Comparison of ENCODE assay signal across 12 mouse cellular contexts in the genomic region with DNA sequence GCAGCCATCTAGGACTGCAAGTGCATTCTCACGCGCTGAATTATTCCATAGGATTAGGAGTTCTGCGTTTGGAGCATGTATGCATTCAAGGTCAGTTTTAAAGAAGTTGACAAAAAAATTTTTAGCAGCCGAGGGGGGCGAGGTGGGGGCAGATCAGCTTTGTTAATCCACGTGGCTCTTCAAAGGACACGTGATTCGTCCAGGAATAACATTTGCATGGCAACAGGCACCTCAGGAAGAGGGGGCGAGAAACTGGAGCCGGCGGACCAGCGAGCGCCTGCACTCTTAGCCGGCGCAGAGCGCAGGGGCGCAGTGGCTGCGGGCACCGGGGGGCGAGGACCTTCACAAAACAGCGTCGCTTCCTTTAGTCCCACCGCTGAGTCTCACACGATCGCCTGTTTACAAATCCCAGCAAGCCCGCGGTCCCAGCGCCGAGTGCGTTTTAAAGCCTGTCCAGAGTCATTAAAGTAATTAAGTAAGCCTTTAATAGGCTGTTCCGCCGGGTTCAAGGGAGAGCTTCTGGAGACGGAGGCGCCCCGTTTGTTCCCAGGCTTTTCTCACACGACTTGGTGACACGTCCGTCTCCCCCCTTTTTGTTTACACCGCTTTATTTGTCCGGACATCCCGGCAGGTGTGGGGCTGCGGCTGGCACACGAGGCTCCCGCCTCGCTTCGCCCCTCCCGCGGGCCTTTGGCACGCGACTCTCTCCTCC. TPM values are rescaled to one million over a fixed set of nuclear protein-coding genes. Genes with fewer than 3 reads are reported as not detected.
DNase-seq lines count a peak whose midpoint lies in the region; ATAC-seq lines count a peak whose summit lies in the region.
"Had no signal": no experiment of that assay in that cellular context is flagged by ENCODE, and none has a peak within 500 bp of the region (broad histone marks: within the 10 kb centered on the region; RNA-seq: fewer than 3 reads in every experiment).

Helt (minus strand) TSS at position 491 of the 712 bp plus-strand sequence.

- no peak for ATAC-seq in kidney, embryonic 14.5 days (ENCODE audit: low FRiP score, low TSS enrichment)
- ATAC-seq in embryonic facial prominence, embryonic 12.5 days (ENCODE audit: insufficient number of reproducible peaks, insufficient read depth, low FRiP score, low TSS enrichment) = no peak
- 0 out of 2 replicates have a peak, but pooled peaks have one; percentile 27 for ATAC-seq in midbrain, embryonic 16.5 days

- H3K4me1 ChIP-seq in kidney, embryonic 14.5 days (ENCODE audit: control insufficient read depth, insufficient read depth, low read length) = no peaks in the 10 kb centered on the region; the same call in 1 of the 2 replicates
- peaks cover 19% of the 10 kb centered on the region for H3K4me1 ChIP-seq in embryonic facial prominence, embryonic 12.5 days
- peaks cover 50% of the 10 kb centered on the region for H3K4me1 ChIP-seq in hindbrain, embryonic 10.5 days (replicated peaks)
- H3K4me1 ChIP-seq in midbrain, embryonic 16.5 days (ENCODE audit: control insufficient read depth, insufficient read depth, low read length) = peaks cover 25% of the 10 kb centered on the region; the same call in 1 of the 2 replicates

- no peak within 1 kb of the TSS for H3K27ac ChIP-seq in kidney, embryonic 14.5 days (ENCODE audit: low read depth, low read length)
- no peak within 1 kb of the TSS for H3K27ac ChIP-seq in embryonic facial prominence, embryonic 12.5 days
- H3K27ac ChIP-seq in hindbrain, embryonic 10.5 days = no peak within 1 kb of the TSS
- H3K27ac ChIP-seq in midbrain, embryonic 16.5 days (ENCODE audit: low read length) = no peak within 1 kb of the TSS

- intact Hi-C loops in left cerebral cortex, postnatal 36 days (cut with DNase I) = no loop called here

- WGBS in kidney, embryonic 14.5 days = under 1% methylated on average over 50 of the region's 50 CpGs
- WGBS in embryonic facial prominence, embryonic 12.5 days = under 1% methylated on average over 50 of the region's 50 CpGs
- under 1% methylated on average over 50 of the region's 50 CpGs for WGBS in hindbrain, embryonic 10.5 days
- under 1% methylated on average over 50 of the region's 50 CpGs for WGBS in midbrain, embryonic 16.5 days

- no peak within 1 kb of the TSS for H3K9ac ChIP-seq in kidney, embryonic 14.5 days (ENCODE audit: low read depth, low read length)
- H3K9ac ChIP-seq in embryonic facial prominence, embryonic 12.5 days = no peak within 1 kb of the TSS
- no peak within 1 kb of the TSS for H3K9ac ChIP-seq in midbrain, embryonic 16.5 days (ENCODE audit: low read depth, low read length)

- no peak for DNase-seq in kidney, postnatal 10 days
- no peak for DNase-seq in hindbrain, embryonic 10.5 days (ENCODE audit: low spot score)
- no peak for DNase-seq in thymus, postnatal 4 days
- DNase-seq in spleen, postnatal 36 days (ENCODE audit: low spot score in 2 of 2) = no peak
- DNase-seq in left cerebral cortex, postnatal 36 days (ENCODE audit: low spot score in 2 of 2) = no peak
- DNase-seq: spleen, adult 18-20 months had no signal

- no peaks in the 10 kb centered on the region for H3K36me3 ChIP-seq in kidney, embryonic 14.5 days (ENCODE audit: control insufficient read depth, insufficient read depth, low read length)
- no peaks in the 10 kb centered on the region for H3K36me3 ChIP-seq in embryonic facial prominence, embryonic 12.5 days
- no peaks in the 10 kb centered on the region for H3K36me3 ChIP-seq in hindbrain, embryonic 10.5 days
- H3K36me3 ChIP-seq in midbrain, embryonic 16.5 days (ENCODE audit: control insufficient read depth, insufficient read depth, low read length) = no peaks in the 10 kb centered on the region

- peak within 1 kb of the TSS; percentile 8; the same call in 1 of the 2 replicates for H3K4me3 ChIP-seq in kidney, embryonic 14.5 days (ENCODE audit: low read length)
- H3K4me3 ChIP-seq in embryonic facial prominence, embryonic 12.5 days = peak within 1 kb of the TSS; percentile 13; the same call in 1 of the 2 replicates
- H3K4me3 ChIP-seq in hindbrain, embryonic 10.5 days = peak within 1 kb of the TSS; percentile 31
- peak within 1 kb of the TSS; percentile 18 for H3K4me3 ChIP-seq in midbrain, embryonic 16.5 days (ENCODE audit: low read depth, low read length)

- peak within 1 kb of the TSS; percentile 19; the same call in 1 of the 2 replicates for H3K4me2 ChIP-seq in kidney, embryonic 14.5 days (replicated peaks; ENCODE audit: low read depth, low read length)
- H3K4me2 ChIP-seq in embryonic facial prominence, embryonic 12.5 days (replicated peaks) = peak within 1 kb of the TSS; percentile 39
- H3K4me2 ChIP-seq in midbrain, embryonic 16.5 days (ENCODE audit: low read length) = peak within 1 kb of the TSS; percentile 50

- H3K27me3 ChIP-seq in kidney, embryonic 14.5 days (ENCODE audit: control insufficient read depth, insufficient read depth, low read length) = peaks cover 89% of the 10 kb centered on the region
- peaks cover 94% of the 10 kb centered on the region for H3K27me3 ChIP-seq in embryonic facial prominence, embryonic 12.5 days
- peaks cover 100% of the 10 kb centered on the region for H3K27me3 ChIP-seq in hindbrain, embryonic 10.5 days (ENCODE audit: insufficient read depth, poor library complexity, severe bottlenecking)
- H3K27me3 ChIP-seq in midbrain, embryonic 16.5 days (ENCODE audit: control insufficient read depth, insufficient read depth, low read depth, low read length) = peaks cover 75% of the 10 kb centered on the region

- no peaks in the 10 kb centered on the region for H3K9me3 ChIP-seq in kidney, embryonic 14.5 days (ENCODE audit: control insufficient read depth, low read length)
- H3K9me3 ChIP-seq in embryonic facial prominence, embryonic 12.5 days = no peaks in the 10 kb centered on the region
- H3K9me3 ChIP-seq in hindbrain, embryonic 10.5 days = no peaks in the 10 kb centered on the region
- H3K9me3 ChIP-seq in midbrain, embryonic 16.5 days (replicated peaks; ENCODE audit: control insufficient read depth, low read length, poor library complexity, severe bottlenecking) = no peaks in the 10 kb centered on the region

RNA-seq across cellular contexts. Expression of gene Helt, which starts in this region (rescaled TPM):
- not detected in 2 replicates for polyA plus RNA-seq in kidney, embryonic 14.5 days (2014; fragmentation: Nextera tagmentation; extraction: Ambion mirVana)
- 0.43 and 0.55 TPM in 2 replicates for polyA plus RNA-seq in embryonic facial prominence, embryonic 12.5 days (2016; fragmentation: Nextera tagmentation; extraction: Ambion mirVana)
- polyA plus RNA-seq in hindbrain, embryonic 10.5 days (2016; fragmentation: Nextera tagmentation; extraction: Ambion mirVana) = 0.27 and 0.41 TPM in 2 replicates
- 2.8 and 3.2 TPM in 2 replicates for polyA plus RNA-seq in midbrain, embryonic 16.5 days (2015; fragmentation: Nextera tagmentation; extraction: Ambion mirVana)
- not detected for total RNA-seq in left cerebral cortex, postnatal 36 days (2021)
- total RNA-seq: CH12.LX; layer of hippocampus, adult 8-10 months; megakaryocyte-erythroid progenitor cell, adult 5-6 weeks had no signal
